Mouse (Mus musculus): ENCODE data around the gene Npw.

DNA sequence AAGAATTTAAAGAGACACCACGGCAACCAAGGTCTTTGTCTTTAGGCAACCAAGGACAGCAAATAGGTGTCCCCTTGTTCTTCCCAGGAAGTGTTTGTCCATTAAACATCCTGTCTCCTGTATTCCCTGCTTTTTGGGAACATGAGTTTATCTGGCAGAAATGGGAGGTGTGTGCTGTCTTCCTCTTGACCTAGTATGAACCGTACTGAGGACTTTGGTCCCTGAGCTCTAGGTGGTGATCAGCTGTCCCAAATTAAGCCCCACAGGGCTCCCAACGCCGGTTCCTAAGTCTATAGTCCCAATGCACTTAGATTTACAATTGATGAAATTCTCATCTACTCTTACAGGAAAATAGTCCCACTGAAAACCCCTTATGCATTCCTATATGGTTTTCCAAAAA, 7.5 kb downstream of the Npw start:
- TF ChIP-seq CTCF (IDR thresholded peaks at IDR 0.05; ENCODE audit: control insufficient read depth, insufficient read depth, insufficient replicate concordance, low read depth, low read length) = no peak
- TF ChIP-seq POLR2A (IDR thresholded peaks at IDR 0.05; ENCODE audit: control insufficient read depth, low read depth, low read length) = no peak
